Mouse (Mus musculus): ENCODE data around the gene Gpr37l1. TPM values are rescaled to one million over a fixed set of nuclear protein-coding genes. Genes with fewer than 3 reads are reported as not detected.
A peak's percentile ranks its signal among the peaks of the same experiment; 100 is the strongest.

Gene Gpr37l1
- polyA plus RNA-seq, 1 experiment from 2014 or later, result 1.3 TPM

DNA sequence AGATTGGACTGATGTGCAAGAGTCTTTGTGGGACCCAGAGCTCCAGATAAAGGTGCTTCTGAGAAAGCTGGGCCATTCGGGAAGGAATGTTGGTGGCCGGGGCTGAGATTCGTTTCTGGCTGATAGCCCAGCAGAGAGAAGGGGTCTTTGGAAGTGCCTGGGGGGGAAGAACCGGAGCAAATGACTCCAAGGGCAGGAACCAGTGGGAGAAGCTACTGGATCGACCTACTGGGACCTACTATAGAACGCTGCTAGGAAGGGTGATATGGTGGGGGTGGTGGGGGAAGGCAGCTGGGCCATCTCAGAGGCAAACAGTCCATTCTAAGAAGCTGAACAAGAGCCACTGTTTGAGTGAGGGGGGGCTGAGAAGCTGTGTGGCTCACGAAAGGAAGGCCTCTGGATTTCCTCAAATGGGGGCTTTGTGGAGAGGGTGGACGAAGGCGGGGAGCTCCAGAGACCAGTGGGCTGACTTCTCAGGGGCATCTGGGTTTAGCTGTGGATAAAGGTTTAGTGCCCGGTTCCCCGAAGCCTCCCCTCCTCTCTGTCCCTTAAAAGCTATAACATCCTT, 7.8 kb downstream of the Gpr37l1 start:
- ATAC-seq (ENCODE audit: insufficient read depth, low FRiP score), result no peak
- no peak overlapping the region for H3K9ac ChIP-seq (ENCODE audit: low read length)
- no peaks in the 10 kb centered on the region for H3K9me3 ChIP-seq (replicated peaks; ENCODE audit: control insufficient read depth, low read length)
- H3K27me3 ChIP-seq (ENCODE audit: control insufficient read depth, insufficient read depth, low read length), result no peaks in the 10 kb centered on the region
- peaks cover 10% of the 10 kb centered on the region for H3K36me3 ChIP-seq (ENCODE audit: control insufficient read depth, insufficient read depth, low read length)
- peak overlapping the region; percentile 8; the same call in 1 of the 2 replicates for H3K27ac ChIP-seq (ENCODE audit: low read length)
- no peak overlapping the region for H3K4me3 ChIP-seq (replicated peaks; ENCODE audit: low read length)
- H3K4me1 ChIP-seq (ENCODE audit: control insufficient read depth, insufficient read depth, low read length), result peaks cover 2% of the 10 kb centered on the region
- WGBS, result 60% methylated on average over 11 of the region's 11 CpGs
- no peak overlapping the region for H3K4me2 ChIP-seq (ENCODE audit: low read depth, low read length)

DNA sequence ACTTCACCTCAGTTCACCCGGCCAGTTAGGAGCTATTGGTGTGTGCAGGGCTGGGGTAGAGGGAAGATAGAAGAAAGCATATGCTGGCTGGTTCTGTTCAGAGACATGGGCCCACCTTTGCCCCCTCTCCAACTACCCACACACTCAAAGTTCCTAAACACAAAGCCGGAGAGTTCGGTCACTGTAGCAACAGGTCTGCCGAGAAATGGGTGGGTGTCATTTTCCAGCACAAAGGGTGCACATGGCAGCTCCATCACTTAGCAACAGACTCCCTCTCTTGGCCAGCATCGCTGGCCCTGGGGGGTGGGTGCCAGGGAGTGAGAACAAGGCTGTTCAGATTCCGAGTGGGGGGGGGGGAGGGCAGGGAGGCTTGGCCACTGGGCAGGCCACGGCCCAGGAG, 8.4 kb downstream of the Gpr37l1 start:
- H3K27ac ChIP-seq (ENCODE audit: low read length), result no peak overlapping the region
- 59% methylated on average over 7 of the region's 7 CpGs for WGBS

DNA sequence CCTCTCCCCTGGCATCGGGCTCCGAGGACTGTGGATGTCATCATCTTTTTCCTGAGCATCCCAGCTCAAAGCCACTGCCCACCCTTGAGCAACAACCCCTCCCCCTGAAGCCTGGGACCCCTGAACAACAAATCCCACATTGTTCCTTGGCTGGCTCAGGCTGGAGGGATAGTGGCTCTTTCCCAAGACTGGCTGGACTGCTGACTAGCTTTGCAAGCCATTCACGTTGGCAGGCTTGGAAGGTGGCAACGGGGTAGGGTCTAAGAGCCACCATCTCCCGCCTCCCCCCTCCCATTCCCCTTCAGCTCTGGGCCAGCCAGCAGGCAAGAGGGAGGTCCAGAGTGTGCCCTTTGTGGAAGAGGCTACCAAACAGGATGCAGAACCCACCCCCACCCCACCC, 8.8 kb downstream of the Gpr37l1 start:
- Histone ChIP-seq H3K4me2 (ENCODE audit: low read depth, low read length) (no peak overlapping the region), H3K4me1 (ENCODE audit: control insufficient read depth, insufficient read depth, low read length) (peaks cover 9% of the 10 kb centered on the region), H3K27ac (ENCODE audit: low read length) (no peak overlapping the region), H3K9ac (ENCODE audit: low read length) (no peak overlapping the region), H3K9me3 (replicated peaks; ENCODE audit: control insufficient read depth, low read length) (no peaks in the 10 kb centered on the region), H3K36me3 (ENCODE audit: control insufficient read depth, insufficient read depth, low read length) (peaks cover 10% of the 10 kb centered on the region), H3K27me3 (ENCODE audit: control insufficient read depth, insufficient read depth, low read length) (no peaks in the 10 kb centered on the region), H3K4me3 (replicated peaks; ENCODE audit: low read length) (no peak overlapping the region)
- ATAC-seq (ENCODE audit: insufficient read depth, low FRiP score), result no peak
- 64% methylated on average over 5 of the region's 5 CpGs for WGBS

More for the DNA sequence above, 8.4 kb downstream of the Gpr37l1 start:
- H3K27me3 ChIP-seq (ENCODE audit: control insufficient read depth, insufficient read depth, low read length), result no peaks in the 10 kb centered on the region
- peaks cover 10% of the 10 kb centered on the region for H3K36me3 ChIP-seq (ENCODE audit: control insufficient read depth, insufficient read depth, low read length)
- H3K4me1 ChIP-seq (ENCODE audit: control insufficient read depth, insufficient read depth, low read length), result peaks cover 6% of the 10 kb centered on the region
- H3K4me3 ChIP-seq (replicated peaks; ENCODE audit: low read length), result no peak overlapping the region
- H3K9ac ChIP-seq (ENCODE audit: low read length), result no peak overlapping the region
- no peak overlapping the region for H3K4me2 ChIP-seq (ENCODE audit: low read depth, low read length)
- H3K9me3 ChIP-seq (replicated peaks; ENCODE audit: control insufficient read depth, low read length), result no peaks in the 10 kb centered on the region
- ATAC-seq (ENCODE audit: insufficient read depth, low FRiP score), result no peak

GRCm38 (mm10) chr1:135156300-135156699, 11.2 kb downstream of the Gpr37l1 start:
- no peak for ATAC-seq (ENCODE audit: insufficient read depth, low FRiP score)
- Histone ChIP-seq H3K9ac (ENCODE audit: low read length) (no peak overlapping the region), H3K36me3 (ENCODE audit: control insufficient read depth, insufficient read depth, low read length) (peaks cover 10% of the 10 kb centered on the region), H3K4me2 (ENCODE audit: low read depth, low read length) (no peak overlapping the region), H3K4me3 (replicated peaks; ENCODE audit: low read length) (no peak overlapping the region), H3K4me1 (ENCODE audit: control insufficient read depth, insufficient read depth, low read length) (peaks cover 9% of the 10 kb centered on the region), H3K27ac (ENCODE audit: low read length) (no peak overlapping the region), H3K9me3 (replicated peaks; ENCODE audit: control insufficient read depth, low read length) (no peaks in the 10 kb centered on the region), H3K27me3 (ENCODE audit: control insufficient read depth, insufficient read depth, low read length) (no peaks in the 10 kb centered on the region)
- WGBS, result 83% methylated on average over 6 of the region's 6 CpGs

DNA sequence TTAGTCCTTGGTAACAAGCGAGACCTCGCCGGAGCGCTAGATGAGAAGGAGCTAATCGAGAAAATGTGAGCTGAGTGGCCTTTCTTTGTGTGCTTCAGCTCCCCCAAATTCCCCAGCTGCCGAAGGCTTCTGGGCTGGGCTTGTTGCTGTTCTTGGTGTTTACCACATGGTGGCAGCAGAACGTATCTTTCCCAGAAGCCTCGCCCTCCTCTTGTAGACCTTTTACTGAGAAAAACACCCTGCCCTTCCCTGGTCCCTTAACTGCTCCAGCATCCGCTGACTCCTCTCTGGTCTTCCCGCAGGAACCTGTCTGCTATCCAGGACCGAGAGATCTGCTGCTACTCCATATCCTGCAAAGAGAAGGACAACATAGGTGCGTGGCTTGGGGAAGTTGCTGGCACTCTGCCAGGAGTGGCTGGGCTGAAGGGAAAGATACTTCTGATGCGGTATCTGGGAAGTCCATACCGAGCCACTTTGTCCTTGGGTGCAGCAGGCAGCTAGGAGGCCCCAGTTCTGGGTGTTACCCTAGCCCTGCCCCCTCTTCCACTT, 13.0 kb downstream of the Gpr37l1 start:
- peak; percentile 74 for ATAC-seq (ENCODE audit: insufficient read depth, low FRiP score)
- 1% methylated on average over 14 of the region's 14 CpGs for WGBS
- Histone ChIP-seq H3K9me3 (replicated peaks; ENCODE audit: control insufficient read depth, low read length) (no peaks in the 10 kb centered on the region), H3K4me2 (ENCODE audit: low read depth, low read length) (peak overlapping the region; percentile 47), H3K27me3 (ENCODE audit: control insufficient read depth, insufficient read depth, low read length) (no peaks in the 10 kb centered on the region), H3K4me1 (ENCODE audit: control insufficient read depth, insufficient read depth, low read length) (peaks cover 12% of the 10 kb centered on the region), H3K36me3 (ENCODE audit: control insufficient read depth, insufficient read depth, low read length) (peaks cover 10% of the 10 kb centered on the region), H3K27ac (ENCODE audit: low read length) (peak overlapping the region; percentile 70), H3K4me3 (replicated peaks; ENCODE audit: low read length) (0 out of 2 replicates have a peak overlapping the region, but pooled peaks have one; percentile 4), H3K9ac (ENCODE audit: low read length) (peak overlapping the region; percentile 49)

- Histone ChIP-seq H3K4me2 (ENCODE audit: low read depth, low read length) (peak overlapping the region; percentile 47), H3K9ac (ENCODE audit: low read length) (peak overlapping the region; percentile 49), H3K9me3 (replicated peaks; ENCODE audit: control insufficient read depth, low read length) (no peaks in the 10 kb centered on the region), H3K4me1 (ENCODE audit: control insufficient read depth, insufficient read depth, low read length) (peaks cover 13% of the 10 kb centered on the region), H3K27ac (ENCODE audit: low read length) (peak overlapping the region; percentile 70), H3K4me3 (replicated peaks; ENCODE audit: low read length) (0 out of 2 replicates have a peak overlapping the region, but pooled peaks have one; percentile 2), H3K36me3 (ENCODE audit: control insufficient read depth, insufficient read depth, low read length) (peaks cover 10% of the 10 kb centered on the region), H3K27me3 (ENCODE audit: control insufficient read depth, insufficient read depth, low read length) (no peaks in the 10 kb centered on the region)
- 28% methylated on average over 13 of the region's 13 CpGs for WGBS
- ATAC-seq (ENCODE audit: insufficient read depth, low FRiP score), result peak; percentile 2; the same call in 1 of the 2 replicates
Measured at GRCm38 (mm10) chr1:135154011-135154410, 13.5 kb downstream of the Gpr37l1 start.

DNA sequence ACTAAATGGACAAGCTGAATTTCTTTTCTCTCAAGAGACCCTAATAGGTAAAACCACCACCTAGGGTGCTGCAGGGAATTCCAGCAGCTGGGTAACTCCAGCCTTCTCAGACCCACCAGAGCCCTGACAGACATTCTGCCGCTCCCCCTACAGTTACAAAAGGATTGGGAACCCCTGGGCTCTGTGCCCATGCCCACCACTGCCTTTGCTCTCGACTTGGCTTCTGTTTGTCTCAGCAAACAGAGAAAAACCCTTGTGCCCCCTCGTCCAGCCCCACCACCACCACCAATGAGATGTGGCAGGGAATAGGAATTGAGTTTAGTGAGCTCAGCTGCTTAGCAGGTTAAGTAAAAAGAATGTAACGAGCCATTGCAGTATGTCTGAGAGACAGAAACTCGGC, 18.5 kb downstream of the Gpr37l1 start:
- ATAC-seq (ENCODE audit: insufficient read depth, low FRiP score), result no peak
- H3K9me3 ChIP-seq (replicated peaks; ENCODE audit: control insufficient read depth, low read length), result no peaks in the 10 kb centered on the region

DNA sequence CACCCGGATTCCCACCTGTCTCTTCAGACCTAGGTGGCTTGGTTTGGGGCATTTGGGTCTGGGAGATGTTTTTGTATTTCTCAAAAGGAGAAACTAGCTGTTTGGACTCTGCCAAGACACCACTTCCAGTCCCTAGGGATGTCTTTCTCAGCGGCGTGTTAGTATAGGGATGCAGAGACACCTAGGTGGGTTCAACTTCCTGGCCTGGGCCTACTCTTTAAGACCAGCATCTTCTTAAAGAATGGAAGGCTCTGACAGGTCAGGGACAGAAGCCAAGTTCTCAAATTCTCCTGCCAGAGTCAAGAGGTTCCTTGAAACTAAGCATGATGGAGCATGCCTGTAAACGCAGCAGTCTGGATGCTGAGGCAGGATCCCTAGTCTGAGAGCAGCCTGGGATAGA, 19.0 kb downstream of the Gpr37l1 start:
- Histone ChIP-seq H3K36me3 (ENCODE audit: control insufficient read depth, insufficient read depth, low read length) (no peaks in the 10 kb centered on the region), H3K27ac (ENCODE audit: low read length) (peak overlapping the region; percentile 94; the same call in 1 of the 2 replicates), H3K9me3 (replicated peaks; ENCODE audit: control insufficient read depth, low read length) (no peaks in the 10 kb centered on the region), H3K4me2 (ENCODE audit: low read depth, low read length) (peak overlapping the region; percentile 77), H3K4me3 (replicated peaks; ENCODE audit: low read length) (peak overlapping the region; percentile 97), H3K27me3 (ENCODE audit: control insufficient read depth, insufficient read depth, low read length) (no peaks in the 10 kb centered on the region), H3K4me1 (ENCODE audit: control insufficient read depth, insufficient read depth, low read length) (peaks cover 20% of the 10 kb centered on the region), H3K9ac (ENCODE audit: low read length) (0 out of 2 replicates have a peak overlapping the region, but pooled peaks have one; percentile 95)
- no peak for ATAC-seq (ENCODE audit: insufficient read depth, low FRiP score)
- 61% methylated on average over 4 of the region's 4 CpGs for WGBS

More for the DNA sequence above, 18.5 kb downstream of the Gpr37l1 start:
- 60% methylated on average over 5 of the region's 5 CpGs for WGBS
- Histone ChIP-seq H3K36me3 (ENCODE audit: control insufficient read depth, insufficient read depth, low read length) (no peaks in the 10 kb centered on the region), H3K27me3 (ENCODE audit: control insufficient read depth, insufficient read depth, low read length) (no peaks in the 10 kb centered on the region), H3K4me3 (replicated peaks; ENCODE audit: low read length) (no peak overlapping the region), H3K4me2 (ENCODE audit: low read depth, low read length) (no peak overlapping the region), H3K9ac (ENCODE audit: low read length) (no peak overlapping the region), H3K27ac (ENCODE audit: low read length) (no peak overlapping the region), H3K4me1 (ENCODE audit: control insufficient read depth, insufficient read depth, low read length) (peaks cover 22% of the 10 kb centered on the region)

DNA sequence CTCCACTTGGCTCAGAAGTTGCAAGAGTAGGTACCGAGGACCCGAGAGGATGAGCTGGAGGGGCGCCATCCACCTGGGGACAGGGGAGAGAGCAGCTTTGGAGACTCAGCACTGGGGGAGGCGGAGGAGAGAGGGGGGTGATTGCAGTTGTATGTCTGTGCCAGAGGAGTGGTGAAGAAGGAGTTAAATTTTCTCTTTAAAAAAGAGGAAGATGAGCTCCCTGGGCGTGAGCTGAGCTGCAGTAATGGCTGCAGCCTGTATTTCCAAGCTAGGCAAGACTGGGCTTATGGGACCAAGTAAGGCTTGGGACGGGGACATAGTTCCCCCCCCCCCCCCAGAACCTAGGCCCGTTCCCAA, 19.8 kb downstream of the Gpr37l1 start:
- Histone ChIP-seq H3K4me3 (replicated peaks; ENCODE audit: low read length) (peak overlapping the region; percentile 97), H3K9ac (ENCODE audit: low read length) (peak overlapping the region; percentile 95), H3K36me3 (ENCODE audit: control insufficient read depth, insufficient read depth, low read length) (no peaks in the 10 kb centered on the region), H3K4me2 (ENCODE audit: low read depth, low read length) (peak overlapping the region; percentile 77), H3K9me3 (replicated peaks; ENCODE audit: control insufficient read depth, low read length) (no peaks in the 10 kb centered on the region), H3K27me3 (ENCODE audit: control insufficient read depth, insufficient read depth, low read length) (no peaks in the 10 kb centered on the region), H3K27ac (ENCODE audit: low read length) (peak overlapping the region; percentile 94), H3K4me1 (ENCODE audit: control insufficient read depth, insufficient read depth, low read length) (peaks cover 20% of the 10 kb centered on the region)
- WGBS, result 5% methylated on average over 7 of the region's 7 CpGs
- no peak for ATAC-seq (ENCODE audit: insufficient read depth, low FRiP score)
